Mouse (Mus musculus): ENCODE measurements around the gene Slc15a1. TPM values are rescaled to one million over a fixed set of nuclear protein-coding genes. Genes with fewer than 3 reads are reported as not detected.

Slc15a1 gene
- not detected for total RNA-seq (2021)
- long read RNA-seq, experiment 1, result 0 reads
- long read RNA-seq, experiment 2, result 0 reads

- intact Hi-C loops (cut with DNase I; ENCODE audit: low total_unique reads), result no loop called here
- no peak for DNase-seq
Measured at GRCm38 (mm10) chr14:121504781-121505484, at the start of gene Slc15a1. Gene Slc15a1, minus strand, starts transcription at chr14:121505252.

GRCm38 (mm10) chr14:121553785-121554184, 48.7 kb upstream of the Slc15a1 start:
- DNase-seq, result no peak
- intact Hi-C loops (cut with DNase I; ENCODE audit: low total_unique reads), result no loop called here

- intact Hi-C loops (cut with DNase I; ENCODE audit: low total_unique reads), result no loop called here
- DNase-seq, result no peak
Measured at GRCm38 (mm10) chr14:121552586-121552985, 47.5 kb upstream of the Slc15a1 start.

GRCm38 (mm10) chr14:121549834-121550233, 44.8 kb upstream of the Slc15a1 start:
- intact Hi-C loops (cut with DNase I; ENCODE audit: low total_unique reads), result no loop called here
- DNase-seq, result no peak

GRCm38 (mm10) chr14:121547745-121548144, 42.7 kb upstream of the Slc15a1 start:
- intact Hi-C loops (cut with DNase I; ENCODE audit: low total_unique reads), result no loop called here
- DNase-seq, result no peak

- no peak for DNase-seq
- intact Hi-C loops (cut with DNase I; ENCODE audit: low total_unique reads), result no loop called here
Measured at GRCm38 (mm10) chr14:121546621-121547020, 41.6 kb upstream of the Slc15a1 start.

- no peak for DNase-seq
- intact Hi-C loops (cut with DNase I; ENCODE audit: low total_unique reads), result no loop called here
Measured at GRCm38 (mm10) chr14:121545551-121546331, 40.7 kb upstream of the Slc15a1 start.

GRCm38 (mm10) chr14:121541262-121541661, 36.2 kb upstream of the Slc15a1 start:
- DNase-seq, result no peak
- intact Hi-C loops (cut with DNase I; ENCODE audit: low total_unique reads), result no loop called here

- intact Hi-C loops (cut with DNase I; ENCODE audit: low total_unique reads), result no loop called here
- no peak for DNase-seq
Measured at GRCm38 (mm10) chr14:121534501-121534900, 29.4 kb upstream of the Slc15a1 start.

- no peak for DNase-seq
Measured at GRCm38 (mm10) chr14:121530853-121531252, 25.8 kb upstream of the Slc15a1 start.

GRCm38 (mm10) chr14:121527883-121528282, 22.8 kb upstream of the Slc15a1 start:
- DNase-seq, result no peak
- intact Hi-C loops (cut with DNase I; ENCODE audit: low total_unique reads), result no loop called here

More at GRCm38 (mm10) chr14:121530853-121531252, 25.8 kb upstream of the Slc15a1 start:
- intact Hi-C loops (cut with DNase I; ENCODE audit: low total_unique reads), result no loop called here

GRCm38 (mm10) chr14:121527201-121527600, 22.1 kb upstream of the Slc15a1 start:
- intact Hi-C loops (cut with DNase I; ENCODE audit: low total_unique reads), result no loop called here
- DNase-seq, result no peak

GRCm38 (mm10) chr14:121521709-121522108, 16.7 kb upstream of the Slc15a1 start:
- intact Hi-C loops (cut with DNase I; ENCODE audit: low total_unique reads), result no loop called here
- no peak for DNase-seq

- DNase-seq, result no peak
- intact Hi-C loops (cut with DNase I; ENCODE audit: low total_unique reads), result no loop called here
Measured at GRCm38 (mm10) chr14:121516881-121517280, 11.8 kb upstream of the Slc15a1 start.

GRCm38 (mm10) chr14:121508929-121509328, 3.9 kb upstream of the Slc15a1 start:
- intact Hi-C loops (cut with DNase I; ENCODE audit: low total_unique reads), result no loop called here

GRCm38 (mm10) chr14:121506336-121506735, 1.3 kb upstream of the Slc15a1 start:
- intact Hi-C loops (cut with DNase I; ENCODE audit: low total_unique reads), result no loop called here
- DNase-seq, result no peak

More at GRCm38 (mm10) chr14:121508929-121509328, 3.9 kb upstream of the Slc15a1 start:
- DNase-seq, result no peak

GRCm38 (mm10) chr14:121505485-121505860, 421 bp upstream of the Slc15a1 start:
- DNase-seq, result no peak
- intact Hi-C loops (cut with DNase I; ENCODE audit: low total_unique reads), result no loop called here

- intact Hi-C loops (cut with DNase I; ENCODE audit: low total_unique reads), result no loop called here
Measured at GRCm38 (mm10) chr14:121500577-121500976, 4.5 kb downstream of the Slc15a1 start.

GRCm38 (mm10) chr14:121499769-121500168, 5.3 kb downstream of the Slc15a1 start:
- intact Hi-C loops (cut with DNase I; ENCODE audit: low total_unique reads), result no loop called here
- no peak for DNase-seq

More at GRCm38 (mm10) chr14:121500577-121500976, 4.5 kb downstream of the Slc15a1 start:
- DNase-seq, result no peak

- intact Hi-C loops (cut with DNase I; ENCODE audit: low total_unique reads), result no loop called here
- no peak for DNase-seq
Measured at GRCm38 (mm10) chr14:121497800-121498199, 7.3 kb downstream of the Slc15a1 start.

GRCm38 (mm10) chr14:121495741-121496140, 9.3 kb downstream of the Slc15a1 start:
- DNase-seq, result no peak
- intact Hi-C loops (cut with DNase I; ENCODE audit: low total_unique reads), result no loop called here

Measured in gastrocnemius, postnatal 14 days (tissue).